Mouse (Mus musculus) erythroblast, embryonic 14.5 days (primary cell): Measurements from ENCODE around the gene Gm28044.

Experiments used
- GATA1 ChIP-seq: IDR thresholded peaks from 2 replicates; pipeline ENCODE4 v1.6.1; 2012; ENCODE audit warnings: low read length, inconsistent platforms, mixed read lengths
- TAL1 ChIP-seq: IDR thresholded peaks from 3 replicates; pipeline ENCODE4 v1.6.1; 2012; ENCODE audit warnings: low read length, inconsistent platforms, mixed read lengths

DNA sequence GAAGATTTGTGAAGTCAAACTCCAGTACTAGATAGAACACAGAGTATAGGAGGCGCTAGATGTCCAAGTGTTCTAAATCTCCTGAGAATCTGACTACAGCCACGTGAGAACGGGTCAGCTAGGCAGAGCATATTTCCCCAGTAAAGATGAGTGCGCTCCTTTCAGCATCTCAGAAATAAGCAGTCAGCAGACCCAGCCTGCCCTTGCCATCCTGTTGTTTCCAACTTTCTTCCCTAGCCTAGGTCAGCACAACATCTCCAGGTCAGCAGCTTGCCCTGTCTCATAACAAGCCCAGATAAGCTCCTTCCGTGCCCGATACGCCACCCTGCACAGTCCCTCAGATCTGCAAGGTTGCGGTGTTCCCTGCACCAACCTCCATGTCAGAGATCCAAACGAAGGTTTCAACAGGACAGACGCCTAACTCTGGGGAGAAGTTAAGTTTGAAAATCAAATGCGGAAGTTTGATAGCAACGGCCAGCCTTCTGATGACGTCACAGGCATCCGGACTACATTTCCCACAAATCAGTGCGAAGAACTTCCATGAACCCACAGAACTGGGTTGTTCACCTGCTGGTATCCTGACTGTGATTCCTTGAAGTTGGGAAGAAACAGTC, at the start of gene Gm28044, which contains the start of gene Zfp953:
- TF ChIP-seq GATA1 (no peak), TAL1 (no peak)
